Mouse (Mus musculus) brain, embryonic 14.5 days (tissue): Measurements from ENCODE around the gene Rb1.

Experiments
- CTCF ChIP-seq: fragments of 200-500 bp; IDR thresholded peaks from 2 replicates; pipeline ENCODE4 v1.5.1; 2012; ENCODE audit warnings: inconsistent platforms, mild to moderate bottlenecking, moderate library complexity, borderline replicate concordance; ENCODE audit not compliant: insufficient read depth, insufficient read length; ENCODE audit errors: extremely low read depth
- POLR2A ChIP-seq: fragments of 200-500 bp; IDR thresholded peaks from 2 replicates; pipeline ENCODE4 v1.6.1; 2012; ENCODE audit warnings: mild to moderate bottlenecking, inconsistent platforms, borderline replicate concordance; ENCODE audit not compliant: poor library complexity, insufficient read depth, insufficient read length, severe bottlenecking; ENCODE audit errors: extremely low read depth

- no peak for TF ChIP-seq CTCF
- no peak for TF ChIP-seq POLR2A
Measured at GRCm38 (mm10) chr14:73255426-73255970, 70.1 kb downstream of the Rb1 start.
